Mouse (Mus musculus) limb, embryonic 14.5 days (tissue): ENCODE results near the gene Rnf32. TPM values are rescaled to one million over a fixed set of nuclear protein-coding genes. Genes with fewer than 3 reads are reported as not detected.

ENCODE experiments used
- ATAC-seq: fragments of 200-750 bp; cut with Nextera tagmentation; 2 replicates; pipeline ENCODE4 v1.8.0; 2017; ENCODE audit warnings: low read depth, moderate number of reproducible peaks, moderate TSS enrichment; ENCODE audit not compliant: low FRiP score
- DNase-seq: peaks from one replicate; pipeline ENCODE4 v3.0.0-alpha.2; 2015; ENCODE audit warnings: low spot score
- H3K27ac ChIP-seq: fragments of 300-500 bp; sonication (generic); replicated peaks from 2 replicates; pipeline ENCODE4 v1.5.1; 2014; ENCODE audit warnings: low read depth, mild to moderate bottlenecking, low read length, moderate library complexity, mixed read lengths
- H3K27me3 ChIP-seq: fragments of 300-500 bp; sonication (generic); 2 replicates; pipeline ENCODE4 v1.6.1; 2014; ENCODE audit warnings: low read length, mixed read lengths; ENCODE audit not compliant: control insufficient read depth, insufficient read depth
- H3K36me3 ChIP-seq: fragments of 300-500 bp; sonication (generic); 2 replicates; pipeline ENCODE4 v1.6.1; 2014; ENCODE audit warnings: mild to moderate bottlenecking, low read length, moderate library complexity, mixed read lengths; ENCODE audit not compliant: control insufficient read depth, insufficient read depth
- H3K4me1 ChIP-seq: fragments of 300-500 bp; sonication (generic); 2 replicates; pipeline ENCODE4 v1.6.1; 2014; ENCODE audit warnings: antibody characterized with exemption, low read length, mixed read lengths; ENCODE audit not compliant: control insufficient read depth, insufficient read depth
- H3K4me2 ChIP-seq: fragments of 300-500 bp; sonication (generic); replicated peaks from 2 replicates; pipeline ENCODE4 v1.6.1; 2014; ENCODE audit warnings: low read depth, mild to moderate bottlenecking, low read length, moderate library complexity; ENCODE audit not compliant: severe bottlenecking
- H3K4me3 ChIP-seq: fragments of 300-500 bp; sonication (generic); replicated peaks from 2 replicates; pipeline ENCODE4 v1.5.1; 2014; ENCODE audit warnings: low read length
- H3K9ac ChIP-seq: fragments of 300-500 bp; sonication (generic); 2 replicates; pipeline ENCODE4 v1.6.1; 2014; ENCODE audit warnings: mild to moderate bottlenecking, low read depth, low read length, moderate library complexity; ENCODE audit not compliant: severe bottlenecking
- H3K9me3 ChIP-seq: fragments of 300-500 bp; sonication (generic); 2 replicates; pipeline ENCODE4 v1.6.1; 2016; ENCODE audit warnings: low read length; ENCODE audit not compliant: control insufficient read depth
- POLR2A ChIP-seq: fragments of 200-500 bp; IDR thresholded peaks from 2 replicates; pipeline ENCODE4 v1.8.0; 2012; ENCODE audit warnings: inconsistent platforms, mild to moderate bottlenecking, moderate library complexity, borderline replicate concordance; ENCODE audit not compliant: insufficient read depth, insufficient read length; ENCODE audit errors: extremely low read depth
- WGBS: fragments of 180-500 bp; shearing (Covaris S2); extraction: QIAGEN DNeasy Blood & Tissue Kit; methylation state at CpG from one replicate; pipeline ENCODE4 v1.1.7; 2014; 5-methylcytosine and 5-hydroxymethylcytosine counted together
- polyA plus RNA-seq, 2 experiments: library from polyadenylated mRNA; depleted of rRNA in 1 of 2; stranded (reverse) in 1 of 2; unstranded in 1 of 2; fragments of >200 nt; fragmentation: Nextera tagmentation in 1 of 2; extraction: Ambion mirVana in 1 of 2; gene quantifications; 2 replicates each; pipeline versions ENCODE4 v1.2.1 to v1.2.3; 2012 to 2014

Gene Rnf32
- polyA plus RNA-seq, 2 experiments: 3.4 to 4.5 TPM

DNA sequence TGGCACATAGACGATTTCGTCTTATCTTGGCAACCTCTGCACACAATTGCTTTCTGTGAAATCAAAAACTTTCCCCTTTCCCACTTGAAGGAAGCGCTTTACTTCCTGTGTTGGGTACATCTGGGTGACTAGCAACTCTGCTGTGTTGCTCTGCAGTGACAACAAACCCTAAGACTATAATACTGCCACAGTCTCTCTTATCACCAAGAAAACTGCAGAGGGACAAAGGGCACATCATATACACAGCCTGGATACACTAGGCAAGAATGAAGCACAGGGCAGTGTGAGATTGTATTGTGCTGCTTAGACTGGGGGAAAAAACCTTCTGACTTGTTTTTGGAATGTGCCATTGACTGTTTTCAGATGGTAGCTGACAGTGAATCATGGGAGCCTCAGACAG, 4.1 kb downstream of the Rnf32 start:
- no peaks in the 10 kb centered on the region for H3K36me3 ChIP-seq
- H3K27ac ChIP-seq: no peak overlapping the region
- no peak overlapping the region for H3K9ac ChIP-seq
- H3K4me3 ChIP-seq: no peak overlapping the region
- H3K4me2 ChIP-seq: no peak overlapping the region
- no peaks in the 10 kb centered on the region for H3K27me3 ChIP-seq
- no peaks in the 10 kb centered on the region for H3K9me3 ChIP-seq
- peaks cover 6% of the 10 kb centered on the region; the same call in 1 of the 2 replicates for H3K4me1 ChIP-seq
- DNase-seq (no peak), ATAC-seq (no peak)
- WGBS: 85% methylated on average over 3 of the region's 3 CpGs
- TF ChIP-seq POLR2A: no peak

DNA sequence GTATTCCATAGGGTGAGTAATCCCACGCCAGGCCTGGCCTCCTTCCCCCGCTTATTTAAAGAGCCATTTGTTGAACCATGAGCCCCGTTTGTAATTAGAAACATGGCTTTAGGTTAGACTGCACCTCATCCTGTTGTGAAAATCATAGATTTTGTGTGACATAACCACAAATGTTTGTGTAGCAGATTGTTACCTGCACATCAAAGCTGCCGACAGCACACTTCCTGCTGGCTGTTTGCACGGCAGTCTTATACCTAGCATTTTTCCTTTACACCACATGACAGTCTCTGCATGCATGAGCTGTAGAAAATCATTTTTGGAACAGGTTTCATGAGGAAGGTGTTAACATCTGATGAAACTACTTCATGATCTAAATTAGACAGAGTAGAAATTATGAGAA, 9.9 kb downstream of the Rnf32 start:
- Histone ChIP-seq H3K9ac (no peak overlapping the region), H3K9me3 (no peaks in the 10 kb centered on the region), H3K36me3 (no peaks in the 10 kb centered on the region), H3K4me3 (no peak overlapping the region), H3K27ac (no peak overlapping the region), H3K4me1 (no peaks in the 10 kb centered on the region), H3K27me3 (no peaks in the 10 kb centered on the region), H3K4me2 (no peak overlapping the region)
- DNase-seq: no peak
- ATAC-seq: no peak
- WGBS: 45% methylated on average over 5 of the region's 5 CpGs
- TF ChIP-seq POLR2A: no peak

DNA sequence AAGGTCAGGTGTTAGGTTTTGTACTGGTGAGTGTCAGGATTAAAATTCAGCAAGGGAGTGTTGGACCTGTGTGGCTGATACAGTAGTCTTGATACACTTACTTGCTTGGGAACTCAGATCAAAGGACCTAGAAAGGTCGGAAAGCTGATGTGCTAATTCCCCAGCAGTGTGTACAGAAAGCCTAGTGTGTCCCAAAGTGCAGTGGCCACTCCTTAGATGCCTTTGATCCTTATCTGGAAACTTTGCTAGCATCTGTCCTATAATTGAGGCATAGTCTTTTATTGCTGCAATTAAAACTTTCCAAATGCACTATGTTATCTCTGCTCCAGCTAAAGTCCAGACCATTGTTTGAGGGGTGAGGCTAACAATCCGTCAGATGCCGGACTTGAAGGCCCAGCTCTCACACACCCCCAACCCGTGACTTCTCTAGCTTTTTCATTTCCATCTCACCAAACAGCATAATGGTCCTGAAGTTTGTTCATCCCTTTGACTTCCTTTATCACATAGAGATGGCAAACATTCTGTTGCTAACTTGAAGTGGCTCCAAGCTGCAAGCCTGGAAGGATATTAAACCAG, 16.3 kb downstream of the Rnf32 start:
- Histone ChIP-seq H3K4me3 (no peak overlapping the region), H3K9me3 (no peaks in the 10 kb centered on the region), H3K9ac (no peak overlapping the region), H3K4me2 (no peak overlapping the region), H3K27ac (no peak overlapping the region), H3K27me3 (no peaks in the 10 kb centered on the region), H3K36me3 (no peaks in the 10 kb centered on the region), H3K4me1 (no peaks in the 10 kb centered on the region)
- ATAC-seq (no peak), DNase-seq (no peak)
- WGBS: 30% methylated on average over 4 of the region's 4 CpGs
- no peak for TF ChIP-seq POLR2A

DNA sequence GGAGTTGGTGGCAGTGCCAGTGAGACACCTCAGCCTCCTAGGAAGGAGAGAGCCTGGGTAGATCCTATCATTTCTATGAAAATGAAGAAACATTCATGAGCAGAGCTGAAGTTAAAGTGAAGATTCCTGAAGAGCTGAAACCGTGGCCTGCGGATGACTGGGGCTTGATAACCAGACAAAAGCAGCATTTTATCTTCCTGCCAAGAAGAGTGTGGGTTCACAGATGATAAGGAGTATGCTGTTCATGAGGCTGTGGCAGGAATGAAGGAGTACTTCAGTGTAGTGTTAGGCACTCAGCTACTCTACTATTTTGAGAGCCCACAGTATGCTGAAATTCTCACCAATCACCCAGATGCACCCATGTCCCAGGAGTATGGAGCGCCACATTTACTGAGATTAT, 22.2 kb downstream of the Rnf32 start:
- no peak for DNase-seq
- Histone ChIP-seq H3K9me3 (no peaks in the 10 kb centered on the region), H3K4me2 (no peak overlapping the region), H3K27me3 (no peaks in the 10 kb centered on the region), H3K4me1 (no peaks in the 10 kb centered on the region), H3K9ac (no peak overlapping the region), H3K4me3 (no peak overlapping the region), H3K27ac (no peak overlapping the region), H3K36me3 (no peaks in the 10 kb centered on the region)
- ATAC-seq: no peak
- 88% methylated on average over 3 of the region's 3 CpGs for WGBS
- TF ChIP-seq POLR2A: no peak

DNA sequence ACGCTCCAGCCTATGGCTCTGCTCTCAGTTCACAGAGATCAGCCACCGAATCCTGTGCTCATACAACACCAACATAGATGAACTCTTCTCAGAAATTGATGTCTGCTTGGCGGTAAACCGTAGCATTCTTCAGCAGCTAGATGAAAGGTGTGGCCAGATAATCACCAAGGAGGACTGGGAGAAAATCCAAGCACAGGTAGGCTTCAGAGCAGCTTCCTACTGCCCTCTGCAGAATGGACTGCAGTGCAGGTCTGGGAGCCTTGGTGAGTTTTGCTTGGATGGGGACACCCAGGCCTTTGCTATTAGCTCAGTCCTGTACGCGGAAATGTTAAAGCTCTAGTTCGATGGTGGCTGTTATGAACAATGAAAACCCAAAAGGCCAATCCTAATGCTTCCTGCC, 28.3 kb downstream of the Rnf32 start:
- H3K9me3 ChIP-seq: no peaks in the 10 kb centered on the region
- H3K27ac ChIP-seq: no peak overlapping the region
- 92% methylated on average over 7 of the region's 7 CpGs for WGBS
- no peak overlapping the region for H3K9ac ChIP-seq
- no peak for TF ChIP-seq POLR2A
- DNase-seq (no peak), ATAC-seq (no peak)
- no peak overlapping the region for H3K4me2 ChIP-seq
- no peaks in the 10 kb centered on the region for H3K4me1 ChIP-seq
- H3K27me3 ChIP-seq: no peaks in the 10 kb centered on the region
- no peaks in the 10 kb centered on the region for H3K36me3 ChIP-seq
- no peak overlapping the region for H3K4me3 ChIP-seq

DNA sequence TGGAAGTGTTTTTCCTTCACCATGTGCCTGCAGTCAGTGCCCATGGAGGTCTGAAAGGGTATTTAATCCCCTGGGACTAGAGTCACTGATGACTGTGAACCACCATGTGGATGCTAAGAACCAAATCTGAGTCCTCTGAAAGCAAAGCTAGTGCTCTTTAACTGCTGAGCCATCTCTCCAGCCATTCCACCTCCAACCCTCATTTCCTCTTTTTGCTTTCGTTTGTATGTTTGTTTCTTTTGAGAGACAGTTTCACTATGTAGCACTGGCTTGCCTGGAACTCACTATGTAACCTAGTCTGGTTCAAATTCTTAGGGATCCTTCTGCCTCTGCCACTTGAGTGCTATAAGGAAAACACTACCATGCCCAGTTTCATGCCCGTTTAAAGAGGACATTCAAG, 34.7 kb downstream of the Rnf32 start:
- no peak for ATAC-seq
- no peaks in the 10 kb centered on the region for H3K27me3 ChIP-seq
- no peak overlapping the region for H3K4me3 ChIP-seq
- no peak overlapping the region for H3K9ac ChIP-seq
- TF ChIP-seq POLR2A: no peak
- H3K4me1 ChIP-seq: no peaks in the 10 kb centered on the region
- H3K9me3 ChIP-seq: no peaks in the 10 kb centered on the region
- WGBS: 89% methylated on average over 2 of the region's 2 CpGs
- no peak overlapping the region for H3K27ac ChIP-seq
- DNase-seq: no peak
- no peak overlapping the region for H3K4me2 ChIP-seq
- no peaks in the 10 kb centered on the region for H3K36me3 ChIP-seq
